Mouse (Mus musculus): Measurements from ENCODE around the gene Casp9. TPM values are rescaled to one million over a fixed set of nuclear protein-coding genes. Genes with fewer than 3 reads are reported as not detected.

The Casp9 gene
- polyA plus RNA-seq, 1 experiment from 2014 or later, result 24.3 TPM

DNA sequence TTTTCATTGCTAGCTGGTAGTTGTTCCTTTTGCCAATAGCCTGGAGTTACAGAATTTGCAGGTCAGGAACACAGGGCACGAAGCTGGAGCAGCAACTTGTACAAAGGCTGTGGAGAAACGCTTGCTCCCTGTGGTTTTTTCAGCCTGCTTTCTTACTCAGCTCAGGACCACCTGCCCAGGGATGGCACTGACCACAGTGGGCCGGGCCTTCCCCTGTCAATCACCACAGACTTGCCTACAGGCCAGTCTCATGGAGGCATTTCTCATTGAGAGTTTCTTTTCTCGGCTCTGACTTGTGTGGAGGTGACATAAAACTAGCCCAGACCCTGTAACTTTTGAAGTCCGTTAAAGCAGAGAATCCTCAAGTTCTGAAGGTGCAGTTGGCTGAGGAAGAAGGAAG, 4.1 kb downstream of the Casp9 start:
- Histone ChIP-seq H3K4me1 (ENCODE audit: control insufficient read depth, insufficient read depth, low read length) (peaks cover 7% of the 10 kb centered on the region; the same call in 1 of the 2 replicates), H3K36me3 (ENCODE audit: control insufficient read depth, insufficient read depth, low read length) (peaks cover 13% of the 10 kb centered on the region; the same call in 1 of the 2 replicates), H3K9ac (ENCODE audit: low read depth, low read length) (no peak overlapping the region), H3K9me3 (ENCODE audit: control insufficient read depth, low read length) (no peaks in the 10 kb centered on the region), H3K4me3 (ENCODE audit: low read length) (no peak overlapping the region), H3K27me3 (ENCODE audit: control insufficient read depth, insufficient read depth, low read length) (no peaks in the 10 kb centered on the region), H3K4me2 (replicated peaks; ENCODE audit: low read depth, low read length) (no peak overlapping the region), H3K27ac (ENCODE audit: low read depth, low read length) (no peak overlapping the region)
- 92% methylated on average over 5 of the region's 5 CpGs for WGBS
- ATAC-seq (ENCODE audit: low FRiP score, low TSS enrichment), result no peak

DNA sequence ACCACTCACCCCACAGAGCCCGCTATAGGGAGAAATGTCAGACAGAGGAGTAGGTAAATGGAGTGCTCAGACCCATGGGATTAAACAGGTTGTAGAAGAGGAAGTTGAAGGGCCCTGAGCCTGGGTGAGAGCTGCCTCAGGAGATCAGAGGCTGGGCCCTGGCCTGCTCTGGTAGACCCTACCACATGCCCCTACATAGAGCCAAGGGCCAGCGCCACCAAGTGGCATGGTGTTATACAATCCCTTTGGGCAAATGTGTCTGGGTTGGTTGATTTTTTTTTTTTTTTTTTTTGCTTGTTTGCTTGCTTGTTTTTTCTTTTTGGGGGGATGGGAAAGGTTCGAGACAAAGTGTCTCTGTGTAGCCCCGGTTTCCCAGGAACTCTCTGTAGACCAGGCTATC, 10.7 kb downstream of the Casp9 start:
- H3K9me3 ChIP-seq (ENCODE audit: control insufficient read depth, low read length), result no peaks in the 10 kb centered on the region
- H3K4me2 ChIP-seq (replicated peaks; ENCODE audit: low read depth, low read length), result no peak overlapping the region
- H3K9ac ChIP-seq (ENCODE audit: low read depth, low read length), result no peak overlapping the region
- H3K4me3 ChIP-seq (ENCODE audit: low read length), result no peak overlapping the region
- no peak overlapping the region for H3K27ac ChIP-seq (ENCODE audit: low read depth, low read length)
- peaks cover 44% of the 10 kb centered on the region for H3K36me3 ChIP-seq (ENCODE audit: control insufficient read depth, insufficient read depth, low read length)
- 86% methylated on average over 4 of the region's 4 CpGs for WGBS
- H3K27me3 ChIP-seq (ENCODE audit: control insufficient read depth, insufficient read depth, low read length), result no peaks in the 10 kb centered on the region
- H3K4me1 ChIP-seq (ENCODE audit: control insufficient read depth, insufficient read depth, low read length), result no peaks in the 10 kb centered on the region
- no peak for ATAC-seq (ENCODE audit: low FRiP score, low TSS enrichment)

DNA sequence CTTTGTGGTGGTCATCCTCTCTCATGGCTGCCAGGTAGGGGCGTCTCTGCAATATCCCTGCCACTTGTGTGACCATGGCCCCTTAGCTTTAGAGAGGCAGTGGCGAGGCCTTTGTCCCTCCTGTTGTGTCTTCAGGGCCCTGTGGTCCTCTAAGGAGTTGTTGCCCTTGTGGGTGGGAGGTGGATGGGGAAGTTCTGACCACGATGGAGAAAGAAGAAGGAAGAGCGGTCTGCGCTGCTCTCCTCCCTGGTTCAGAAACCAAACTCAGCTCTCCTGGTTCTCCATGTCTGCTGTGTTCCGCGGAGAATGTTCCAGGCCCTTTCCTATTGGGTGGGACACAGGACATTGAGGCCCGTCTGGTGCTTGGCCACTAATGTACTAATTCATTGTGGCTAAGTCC, 12.5 kb downstream of the Casp9 start:
- Histone ChIP-seq H3K4me3 (ENCODE audit: low read length) (no peak overlapping the region), H3K4me2 (replicated peaks; ENCODE audit: low read depth, low read length) (no peak overlapping the region), H3K36me3 (ENCODE audit: control insufficient read depth, insufficient read depth, low read length) (peaks cover 62% of the 10 kb centered on the region), H3K27ac (ENCODE audit: low read depth, low read length) (no peak overlapping the region), H3K4me1 (ENCODE audit: control insufficient read depth, insufficient read depth, low read length) (no peaks in the 10 kb centered on the region), H3K9me3 (ENCODE audit: control insufficient read depth, low read length) (no peaks in the 10 kb centered on the region), H3K27me3 (ENCODE audit: control insufficient read depth, insufficient read depth, low read length) (no peaks in the 10 kb centered on the region), H3K9ac (ENCODE audit: low read depth, low read length) (no peak overlapping the region)
- WGBS, result 98% methylated on average over 8 of the region's 8 CpGs
- ATAC-seq (ENCODE audit: low FRiP score, low TSS enrichment), result no peak

DNA sequence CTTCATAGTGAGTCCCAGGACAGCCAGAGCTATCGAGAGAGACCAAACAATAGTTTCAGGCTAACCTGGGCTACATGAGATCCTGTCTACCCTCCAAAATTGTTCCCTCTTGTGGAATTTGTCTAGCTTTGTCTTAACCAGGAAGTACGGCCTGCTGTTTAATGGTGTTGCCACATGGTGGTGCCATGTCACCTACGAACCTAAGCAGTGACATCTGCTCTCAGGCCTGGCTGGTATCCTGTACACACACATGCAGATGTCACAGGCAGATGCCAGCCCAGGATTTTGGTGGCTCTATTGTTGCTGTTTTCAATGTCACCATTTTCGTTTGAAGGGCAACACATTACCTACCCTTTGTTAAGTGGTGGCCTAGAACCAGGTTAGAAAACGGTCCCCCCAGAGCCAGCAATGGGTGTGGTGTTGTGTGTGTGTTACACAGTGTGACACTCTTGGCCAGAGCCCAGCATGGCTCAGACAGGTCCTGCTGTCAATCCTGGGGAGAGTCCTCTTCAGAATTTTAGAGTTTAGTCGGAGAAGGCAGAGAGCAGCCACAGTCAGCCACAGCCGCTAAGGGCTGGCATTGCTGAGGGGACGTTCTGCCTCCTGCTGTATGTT, 16.5 kb downstream of the Casp9 start:
- Histone ChIP-seq H3K9me3 (ENCODE audit: control insufficient read depth, low read length) (no peaks in the 10 kb centered on the region), H3K4me1 (ENCODE audit: control insufficient read depth, insufficient read depth, low read length) (no peaks in the 10 kb centered on the region), H3K27ac (ENCODE audit: low read depth, low read length) (no peak overlapping the region), H3K4me2 (replicated peaks; ENCODE audit: low read depth, low read length) (no peak overlapping the region), H3K27me3 (ENCODE audit: control insufficient read depth, insufficient read depth, low read length) (no peaks in the 10 kb centered on the region), H3K4me3 (ENCODE audit: low read length) (no peak overlapping the region), H3K9ac (ENCODE audit: low read depth, low read length) (no peak overlapping the region), H3K36me3 (ENCODE audit: control insufficient read depth, insufficient read depth, low read length) (peaks cover 87% of the 10 kb centered on the region)
- ATAC-seq (ENCODE audit: low FRiP score, low TSS enrichment), result no peak
- WGBS, result 85% methylated on average over 8 of the region's 8 CpGs

DNA sequence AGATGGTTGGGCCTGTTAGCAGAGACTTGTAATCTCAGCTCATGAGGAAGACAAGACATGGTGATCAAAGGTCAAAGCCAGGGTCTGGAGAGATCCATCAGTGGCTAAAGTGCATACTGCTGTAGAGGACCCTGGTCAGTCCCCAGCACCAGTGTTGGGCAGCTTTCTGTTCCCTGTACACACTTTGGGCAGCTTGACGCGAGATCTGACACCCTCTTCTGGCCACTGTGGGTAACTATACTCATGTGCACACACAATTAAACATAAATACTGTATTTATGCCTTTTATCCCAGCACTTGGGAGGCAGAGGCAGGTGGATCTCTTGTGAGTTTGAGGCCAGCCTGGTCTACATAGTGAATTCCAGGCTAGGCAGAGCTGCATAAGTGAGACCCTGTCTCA, 17.6 kb downstream of the Casp9 start:
- Histone ChIP-seq H3K4me1 (ENCODE audit: control insufficient read depth, insufficient read depth, low read length) (no peaks in the 10 kb centered on the region), H3K9ac (ENCODE audit: low read depth, low read length) (no peak overlapping the region), H3K9me3 (ENCODE audit: control insufficient read depth, low read length) (no peaks in the 10 kb centered on the region), H3K27ac (ENCODE audit: low read depth, low read length) (no peak overlapping the region), H3K4me2 (replicated peaks; ENCODE audit: low read depth, low read length) (no peak overlapping the region), H3K4me3 (ENCODE audit: low read length) (no peak overlapping the region), H3K36me3 (ENCODE audit: control insufficient read depth, insufficient read depth, low read length) (peaks cover 81% of the 10 kb centered on the region), H3K27me3 (ENCODE audit: control insufficient read depth, insufficient read depth, low read length) (no peaks in the 10 kb centered on the region)
- WGBS, result 94% methylated on average over 2 of the region's 2 CpGs
- ATAC-seq (ENCODE audit: low FRiP score, low TSS enrichment), result no peak

DNA sequence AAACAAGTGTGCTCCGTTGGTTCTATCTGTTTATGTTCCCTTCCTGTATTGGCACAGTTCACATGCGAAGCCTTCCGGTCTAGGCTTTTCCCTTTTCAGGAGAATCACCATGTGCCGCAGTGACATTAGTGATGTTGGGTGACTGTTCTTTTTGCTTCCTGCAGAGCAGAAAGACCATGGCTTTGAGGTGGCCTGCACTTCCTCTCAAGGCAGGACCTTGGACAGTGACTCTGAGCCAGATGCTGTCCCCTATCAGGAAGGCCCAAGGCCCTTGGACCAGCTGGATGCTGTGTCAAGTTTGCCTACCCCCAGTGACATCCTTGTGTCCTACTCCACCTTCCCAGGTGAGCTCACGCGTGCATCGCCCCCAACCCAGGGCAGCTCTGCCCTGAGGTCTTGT, 18.0 kb downstream of the Casp9 start:
- no peak overlapping the region for H3K9ac ChIP-seq (ENCODE audit: low read depth, low read length)
- no peak overlapping the region for H3K4me2 ChIP-seq (replicated peaks; ENCODE audit: low read depth, low read length)
- no peak for ATAC-seq (ENCODE audit: low FRiP score, low TSS enrichment)
- no peaks in the 10 kb centered on the region for H3K9me3 ChIP-seq (ENCODE audit: control insufficient read depth, low read length)
- WGBS, result 97% methylated on average over 7 of the region's 7 CpGs
- peaks cover 78% of the 10 kb centered on the region for H3K36me3 ChIP-seq (ENCODE audit: control insufficient read depth, insufficient read depth, low read length)
- H3K4me1 ChIP-seq (ENCODE audit: control insufficient read depth, insufficient read depth, low read length), result no peaks in the 10 kb centered on the region
- no peaks in the 10 kb centered on the region for H3K27me3 ChIP-seq (ENCODE audit: control insufficient read depth, insufficient read depth, low read length)
- no peak overlapping the region for H3K4me3 ChIP-seq (ENCODE audit: low read length)
- no peak overlapping the region for H3K27ac ChIP-seq (ENCODE audit: low read depth, low read length)

DNA sequence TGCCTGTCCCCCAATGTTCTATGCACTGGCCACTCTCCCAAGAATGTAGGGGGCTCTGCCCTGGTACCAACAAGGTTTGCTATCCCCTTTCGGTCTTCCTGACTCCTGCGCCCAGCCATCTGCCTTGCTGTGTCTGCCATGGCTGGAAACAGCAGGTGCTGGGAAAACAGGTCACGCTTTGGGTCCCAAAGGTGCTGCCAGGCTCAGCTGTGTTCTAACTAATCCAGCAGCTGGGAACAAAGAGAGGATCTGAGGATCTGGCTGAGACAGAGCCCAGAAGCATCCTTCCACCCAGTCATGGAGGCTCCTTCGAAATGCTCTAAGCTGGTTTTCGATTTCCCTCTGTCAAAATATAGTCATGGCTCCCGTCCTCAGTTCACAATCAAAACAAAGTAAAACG, 22.9 kb downstream of the Casp9 start:
- no peaks in the 10 kb centered on the region for H3K4me1 ChIP-seq (ENCODE audit: control insufficient read depth, insufficient read depth, low read length)
- no peak overlapping the region for H3K9ac ChIP-seq (ENCODE audit: low read depth, low read length)
- no peak overlapping the region for H3K27ac ChIP-seq (ENCODE audit: low read depth, low read length)
- H3K4me2 ChIP-seq (replicated peaks; ENCODE audit: low read depth, low read length), result no peak overlapping the region
- ATAC-seq (ENCODE audit: low FRiP score, low TSS enrichment), result no peak
- peaks cover 38% of the 10 kb centered on the region for H3K36me3 ChIP-seq (ENCODE audit: control insufficient read depth, insufficient read depth, low read length)
- no peaks in the 10 kb centered on the region for H3K9me3 ChIP-seq (ENCODE audit: control insufficient read depth, low read length)
- H3K27me3 ChIP-seq (ENCODE audit: control insufficient read depth, insufficient read depth, low read length), result no peaks in the 10 kb centered on the region
- 89% methylated on average over 7 of the region's 7 CpGs for WGBS
- H3K4me3 ChIP-seq (ENCODE audit: low read length), result no peak overlapping the region

DNA sequence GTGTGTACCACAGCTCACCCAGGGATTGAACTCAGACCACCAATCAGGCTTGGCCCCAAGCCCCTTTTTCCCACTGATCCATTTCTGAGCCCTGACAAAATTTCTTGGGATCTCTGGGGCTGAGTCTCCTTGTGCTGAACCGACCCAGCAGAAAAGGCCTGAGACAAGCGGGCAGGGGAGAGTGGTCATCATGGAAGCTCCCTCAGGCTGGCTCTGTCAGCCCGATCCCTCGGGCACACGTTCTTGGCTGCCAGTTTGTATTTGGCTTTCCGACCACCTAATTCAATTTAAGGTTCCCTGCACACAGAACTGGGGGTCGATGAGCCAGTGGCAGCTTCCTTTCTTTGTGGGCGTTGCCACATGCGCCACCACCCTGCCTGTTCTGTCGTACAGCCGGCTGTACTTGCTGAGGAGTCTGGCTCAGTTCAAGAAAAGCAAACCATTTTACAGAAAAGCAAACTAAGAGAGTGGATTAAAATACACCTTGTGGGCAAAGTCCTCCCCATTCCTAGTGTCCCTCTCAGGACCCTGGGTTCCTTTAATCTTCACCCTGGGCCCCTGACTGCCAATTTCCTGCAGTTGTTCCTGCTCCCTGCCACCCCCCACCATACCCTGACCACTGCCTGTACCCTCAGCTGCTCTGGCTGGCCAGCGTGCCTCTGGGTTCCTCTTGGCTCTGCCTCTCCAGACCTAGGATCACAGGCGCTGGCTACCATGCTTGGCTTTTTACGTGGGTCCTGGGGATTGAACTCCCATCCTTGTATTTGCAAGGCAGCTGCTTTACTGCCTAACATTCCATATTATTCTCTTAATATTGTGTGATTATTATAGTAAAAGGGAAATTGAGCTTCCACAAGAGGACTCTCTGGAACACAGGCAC, 23.6 kb downstream of the Casp9 start:
- no peak for ATAC-seq (ENCODE audit: low FRiP score, low TSS enrichment)
- H3K36me3 ChIP-seq (ENCODE audit: control insufficient read depth, insufficient read depth, low read length), result peaks cover 30% of the 10 kb centered on the region
- no peaks in the 10 kb centered on the region for H3K9me3 ChIP-seq (ENCODE audit: control insufficient read depth, low read length)
- H3K4me2 ChIP-seq (replicated peaks; ENCODE audit: low read depth, low read length), result no peak overlapping the region
- no peaks in the 10 kb centered on the region for H3K27me3 ChIP-seq (ENCODE audit: control insufficient read depth, insufficient read depth, low read length)
- no peak overlapping the region for H3K27ac ChIP-seq (ENCODE audit: low read depth, low read length)
- H3K4me3 ChIP-seq (ENCODE audit: low read length), result no peak overlapping the region
- no peak overlapping the region for H3K9ac ChIP-seq (ENCODE audit: low read depth, low read length)
- 60% methylated on average over 14 of the region's 14 CpGs for WGBS
- H3K4me1 ChIP-seq (ENCODE audit: control insufficient read depth, insufficient read depth, low read length), result no peaks in the 10 kb centered on the region

DNA sequence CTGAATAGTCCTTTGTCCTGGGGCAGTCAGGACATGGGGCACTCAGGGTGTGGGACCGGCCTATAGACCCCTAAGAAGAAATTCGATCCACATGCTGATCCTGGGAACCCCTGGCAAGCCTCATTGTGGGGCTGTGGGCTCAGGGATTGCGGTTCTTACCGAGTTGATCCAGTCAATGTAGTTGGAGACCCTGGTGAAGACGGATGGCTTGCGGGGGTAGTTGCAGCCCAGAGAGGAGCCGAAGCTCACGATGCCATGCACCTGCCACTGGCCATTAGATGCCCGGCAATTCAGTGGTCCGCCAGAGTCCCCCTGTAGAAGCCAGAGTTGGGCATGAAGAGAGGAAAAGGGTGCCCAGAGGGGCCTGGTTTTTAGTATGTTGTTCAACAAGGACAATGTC, 24.3 kb downstream of the Casp9 start:
- Histone ChIP-seq H3K9ac (ENCODE audit: low read depth, low read length) (no peak overlapping the region), H3K4me3 (ENCODE audit: low read length) (no peak overlapping the region), H3K27me3 (ENCODE audit: control insufficient read depth, insufficient read depth, low read length) (no peaks in the 10 kb centered on the region), H3K36me3 (ENCODE audit: control insufficient read depth, insufficient read depth, low read length) (peaks cover 23% of the 10 kb centered on the region), H3K4me2 (replicated peaks; ENCODE audit: low read depth, low read length) (no peak overlapping the region), H3K27ac (ENCODE audit: low read depth, low read length) (no peak overlapping the region), H3K4me1 (ENCODE audit: control insufficient read depth, insufficient read depth, low read length) (no peaks in the 10 kb centered on the region), H3K9me3 (ENCODE audit: control insufficient read depth, low read length) (no peaks in the 10 kb centered on the region)
- ATAC-seq (ENCODE audit: low FRiP score, low TSS enrichment), result no peak
- WGBS, result 78% methylated on average over 10 of the region's 10 CpGs
